Mouse (Mus musculus) layer of hippocampus, adult 18-20 months (tissue): Measurements from ENCODE around the gene Nedd8. TPM values are rescaled to one million over a fixed set of nuclear protein-coding genes. Genes with fewer than 3 reads are reported as not detected.

ENCODE experiments used
- DNase-seq, 2 experiments: peaks; one replicate each; pipeline ENCODE4 v3.0.0; 2022; ENCODE audit warnings: low spot score in 2 of 2
- total RNA-seq, 2 experiments: library from RNA; stranded (reverse); gene quantifications; 2 replicates each; pipeline ENCODE4 v1.2.3; 2021

Gene Nedd8
- total RNA-seq, 2 experiments from 2014 or later: 294 to 304 TPM

DNA sequence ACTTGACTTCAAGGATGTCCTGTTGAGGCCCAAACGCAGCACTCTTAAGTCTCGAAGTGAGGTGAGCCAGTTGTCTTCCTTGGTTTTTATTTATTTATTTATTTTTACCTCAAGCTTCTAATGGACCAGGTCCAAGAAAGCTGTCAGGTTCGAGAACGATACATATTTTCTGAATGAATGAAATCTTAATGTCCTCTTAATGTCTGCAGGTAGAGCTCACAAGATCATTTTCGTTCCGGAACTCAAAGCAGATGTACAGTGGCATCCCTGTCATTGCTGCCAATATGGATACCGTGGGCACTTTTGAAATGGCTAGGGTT lies 777 bp upstream of the Nedd8 start:
- DNase-seq: no peak

DNA sequence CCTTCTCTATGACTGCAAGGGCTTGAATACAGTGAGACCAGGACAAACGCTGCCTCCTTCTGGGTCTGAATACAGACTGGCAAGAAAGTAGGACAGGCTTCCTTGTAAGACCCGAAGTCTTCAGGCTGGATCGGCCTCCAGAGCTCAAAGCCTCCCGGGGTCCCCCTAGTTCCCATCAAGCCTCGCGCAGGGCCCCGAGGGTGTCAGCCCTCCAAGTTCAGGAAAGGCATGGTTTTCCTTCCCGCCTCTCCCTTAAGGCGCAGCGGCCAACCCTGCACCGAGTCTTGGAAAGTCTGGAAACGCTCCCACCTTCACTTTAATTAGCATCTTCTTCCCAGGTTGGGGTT lies 465 bp downstream of the Nedd8 start:
- no peak for DNase-seq

DNA sequence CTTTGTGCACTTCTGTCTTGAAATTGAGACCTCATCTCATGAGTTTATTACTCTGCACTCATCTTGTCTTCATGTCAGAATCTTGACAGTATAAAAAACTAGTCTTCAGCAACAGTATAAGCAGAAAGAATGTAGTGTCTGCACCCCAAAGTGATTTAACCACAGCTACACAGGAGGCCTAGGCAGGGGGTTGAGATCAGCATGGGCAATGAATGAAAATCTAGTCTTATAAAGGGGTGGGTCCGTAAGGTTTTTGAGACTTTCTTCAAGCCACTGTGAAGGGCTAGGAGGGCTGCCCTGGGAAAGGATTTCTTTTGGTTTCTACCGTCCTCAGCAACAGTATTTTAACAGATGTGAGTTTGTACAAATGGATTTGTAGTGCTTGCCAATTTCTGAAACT lies 11.3 kb downstream of the Nedd8 start:
- DNase-seq: no peak

DNA sequence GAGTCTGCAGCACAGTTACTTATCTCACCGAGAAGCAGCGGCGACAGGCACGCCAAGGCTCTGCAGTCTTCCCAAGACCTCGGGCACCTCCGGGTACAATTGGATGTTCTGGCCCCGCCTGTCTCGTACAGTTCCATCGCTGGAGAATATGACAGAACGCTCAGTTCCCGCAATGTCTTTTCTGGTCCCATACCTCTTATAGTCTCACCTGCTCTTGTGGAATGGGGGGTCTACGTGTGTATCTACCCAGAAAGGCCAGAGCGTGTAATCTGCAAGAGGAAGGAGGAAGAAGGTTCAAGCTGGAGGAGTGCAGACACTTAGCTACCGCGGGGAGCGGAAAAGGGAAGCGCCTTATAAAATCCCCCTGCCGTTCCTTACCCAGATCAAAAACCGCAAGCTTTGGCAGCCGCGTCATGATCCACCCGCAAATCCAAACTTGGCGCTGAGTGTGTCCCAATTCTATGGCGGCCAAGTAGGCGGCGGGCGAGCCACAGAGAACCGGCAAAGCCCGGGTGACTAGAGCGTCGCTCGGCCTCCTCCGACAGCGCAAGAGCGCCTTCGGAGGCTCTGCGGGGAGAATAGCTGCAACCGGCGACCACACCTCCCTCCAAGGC lies 11.9 kb downstream of the Nedd8 start, which contains the start of gene Mdp1:
TSS of gene Mdp1 (minus strand) at position 549 of the 614 bp plus-strand sequence.
- DNase-seq: peak; percentile 77 to 86

DNA sequence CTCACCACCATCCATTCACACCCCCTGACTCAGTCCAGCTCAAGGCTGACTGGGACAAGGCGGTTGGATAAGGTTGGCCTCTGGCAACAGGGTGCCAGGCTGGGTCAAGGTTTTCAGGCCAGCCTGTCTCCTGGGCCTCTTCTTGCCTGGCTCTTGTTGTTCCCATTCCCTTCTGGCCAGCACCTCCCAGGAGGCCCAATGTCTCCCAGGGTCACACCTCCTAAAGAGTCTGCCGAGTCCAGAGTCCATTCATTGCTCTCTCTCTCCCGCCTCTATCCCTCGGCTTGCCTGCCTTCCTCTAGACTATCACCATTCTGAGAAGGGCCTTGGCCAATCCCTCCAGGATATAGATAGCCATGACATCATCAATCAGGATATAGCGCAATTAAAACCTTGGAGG lies 13.9 kb downstream of the Nedd8 start:
- no peak for DNase-seq

DNA sequence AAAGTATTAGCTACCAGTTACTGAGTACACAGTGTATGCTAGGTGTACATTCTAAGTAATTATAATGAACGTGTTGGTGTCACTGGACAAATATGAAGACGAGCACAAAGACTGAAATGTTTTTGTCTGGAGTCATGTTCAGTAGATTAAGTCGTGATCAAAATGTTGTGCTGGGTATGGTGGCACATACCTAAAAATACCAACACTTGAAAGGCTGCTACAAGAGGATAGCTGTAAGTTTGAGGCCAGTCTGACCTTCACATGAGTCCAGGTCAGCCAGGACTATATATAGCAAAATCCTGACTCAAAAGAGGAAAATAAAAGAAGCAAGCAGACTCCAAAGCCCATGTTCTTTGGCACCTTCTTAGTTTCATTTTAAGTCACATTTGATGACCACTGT lies 15.0 kb downstream of the Nedd8 start:
- DNase-seq: no peak

DNA sequence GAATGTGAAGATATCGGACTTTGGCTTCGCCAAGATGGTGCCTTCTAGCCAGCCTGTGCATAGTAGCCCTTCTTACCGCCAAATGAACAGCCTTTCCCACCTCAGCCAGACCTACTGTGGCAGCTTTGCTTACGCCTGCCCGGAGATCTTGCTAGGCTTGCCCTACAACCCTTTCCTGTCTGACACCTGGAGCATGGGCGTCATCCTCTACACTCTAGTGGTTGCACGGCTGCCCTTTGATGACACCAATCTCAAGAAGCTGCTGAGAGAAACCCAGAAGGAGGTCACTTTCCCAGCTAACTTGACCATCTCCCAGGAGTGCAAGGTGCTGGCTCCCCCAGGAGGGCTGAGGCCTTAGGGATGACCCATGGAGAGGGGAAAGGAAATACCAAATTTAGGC lies 20.4 kb downstream of the Nedd8 start:
- no peak for DNase-seq

DNA sequence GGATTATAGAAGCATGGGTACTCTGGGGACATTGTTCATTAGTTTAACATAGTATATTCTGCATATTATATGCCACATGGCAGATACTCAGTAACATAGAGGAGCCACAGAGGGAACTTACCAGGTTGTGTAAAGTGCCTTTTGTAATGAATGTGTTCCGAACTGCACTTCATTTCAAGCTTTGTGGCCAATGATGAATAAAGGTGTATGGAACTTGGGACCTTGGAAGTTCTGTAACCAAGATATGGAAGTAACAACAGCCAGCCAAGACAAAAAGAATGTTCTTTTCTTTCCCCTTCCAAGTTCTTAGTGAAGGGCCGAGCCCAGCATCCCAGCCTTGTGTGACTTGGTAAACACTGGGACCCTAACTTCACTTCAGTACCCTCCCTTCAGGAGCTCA lies 22.0 kb downstream of the Nedd8 start, which contains the start of gene Tssk4:
TSS of gene Tssk4 (plus strand) at position 301 of the 400 bp plus-strand sequence.
- no peak for DNase-seq

DNA sequence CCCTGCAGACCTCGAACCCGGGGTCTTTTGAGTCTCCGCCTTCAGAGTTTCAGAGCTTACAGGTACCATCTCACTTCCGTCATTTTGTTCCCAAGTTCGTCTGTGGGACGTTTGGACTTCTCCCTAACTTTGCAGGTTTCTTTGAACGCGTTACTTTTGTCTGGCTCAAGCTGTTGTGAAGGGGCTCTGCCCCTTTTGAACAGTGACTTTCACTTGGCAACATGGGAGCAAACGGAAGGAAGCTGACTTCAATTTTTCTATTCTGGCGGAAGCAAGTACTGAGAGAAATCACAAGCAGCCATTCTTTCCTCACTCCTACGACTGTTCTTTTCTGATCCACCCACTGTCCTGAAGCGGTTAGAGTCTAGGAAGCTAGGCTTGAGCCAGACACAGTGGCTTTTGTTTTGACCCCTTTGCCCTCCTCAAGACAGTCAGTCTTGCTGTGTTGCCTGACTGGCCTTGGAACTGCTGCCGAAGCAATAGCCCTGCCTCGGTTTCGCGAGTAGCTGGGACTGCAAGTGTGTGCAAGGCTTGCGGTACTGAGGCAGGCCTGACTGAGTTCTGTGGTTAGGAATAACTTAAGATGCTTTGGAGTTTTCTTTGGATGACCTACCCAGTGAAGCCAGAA lies 27.5 kb downstream of the Nedd8 start:
- no peak for DNase-seq

DNA sequence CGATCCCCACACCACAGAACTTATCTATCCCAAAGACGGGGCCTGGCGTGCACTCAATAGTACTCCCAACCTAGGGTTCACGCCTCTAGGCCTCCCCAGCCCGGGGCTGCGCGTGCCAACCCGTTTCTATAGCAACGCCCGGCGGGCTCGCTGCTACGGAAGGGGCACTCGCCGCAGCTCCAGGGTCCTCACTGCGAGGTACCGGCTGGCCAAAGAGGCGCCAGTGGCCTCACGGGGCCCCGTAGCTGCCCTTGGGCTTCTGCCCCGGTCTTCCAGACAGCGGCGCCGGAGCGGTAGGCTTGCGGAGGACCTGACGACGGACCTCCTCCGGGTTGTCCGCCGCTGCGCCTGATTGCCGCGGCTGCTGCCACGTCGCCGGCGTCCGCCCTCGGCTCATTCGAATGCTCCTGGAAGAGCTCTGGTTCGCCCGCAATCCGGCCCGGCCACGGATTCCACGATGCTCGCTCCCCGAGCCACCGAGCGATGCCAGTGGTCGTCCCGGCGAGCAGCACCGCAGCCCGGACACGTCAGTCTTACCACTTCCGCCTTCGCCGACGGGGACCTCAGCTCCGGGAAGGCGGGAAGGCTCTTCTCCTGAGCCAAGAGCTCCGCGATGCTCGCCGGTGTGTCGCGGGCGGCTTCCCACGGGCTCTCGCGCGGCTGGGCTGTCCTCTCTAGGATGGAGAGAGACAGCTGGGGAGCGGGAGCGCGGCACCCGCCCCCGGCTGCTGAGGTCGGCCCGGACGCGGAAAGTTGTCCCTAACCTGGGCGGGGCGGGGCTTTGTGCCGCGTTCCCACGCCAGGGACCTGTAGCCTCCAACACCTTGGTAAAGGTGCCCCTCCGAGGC lies 28.6 kb downstream of the Nedd8 start, which contains the start of gene Tm9sf1:
TSS of gene Tm9sf1 (minus strand) at position 747 of the 848 bp plus-strand sequence.
- peak; percentile 83 to 90 for DNase-seq

DNA sequence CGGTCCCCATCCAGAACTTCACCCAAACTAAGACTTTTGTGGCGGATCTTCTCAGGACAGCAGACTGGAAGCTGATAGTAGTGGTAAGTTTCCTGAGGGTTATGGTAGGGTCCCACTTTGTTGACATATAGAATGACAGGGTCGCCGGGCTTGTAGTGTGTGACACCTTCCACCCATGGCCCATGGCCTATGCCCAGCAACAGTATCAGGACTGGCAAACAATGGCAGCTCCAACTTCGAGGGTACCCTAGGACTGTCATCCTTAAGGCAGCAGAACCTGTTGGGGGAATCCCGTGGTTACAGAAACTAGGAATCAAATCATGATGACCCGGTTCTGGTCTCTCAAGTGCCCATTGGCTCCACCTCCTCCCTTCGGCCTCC lies 29.3 kb downstream of the Nedd8 start:
- DNase-seq: no peak

DNA sequence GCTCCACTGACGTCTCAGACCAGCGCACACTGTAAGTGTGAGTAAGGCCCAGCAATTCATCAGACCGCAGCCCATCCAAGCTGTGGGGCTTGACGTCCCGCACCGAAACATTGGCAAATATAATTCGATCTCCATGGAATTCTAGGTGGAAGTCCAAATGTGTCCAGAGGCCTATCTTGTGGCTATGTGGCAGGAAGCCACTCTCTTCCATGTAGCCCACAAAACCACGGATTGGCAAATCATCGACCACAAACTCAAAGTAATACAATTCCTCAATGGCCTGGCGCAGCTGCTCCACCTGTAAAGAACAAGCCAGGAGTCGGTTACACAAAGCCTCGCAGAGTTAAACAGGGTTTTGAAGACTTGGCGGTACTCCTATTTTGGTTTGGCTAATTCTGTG lies 30.6 kb downstream of the Nedd8 start:
- no peak for DNase-seq

DNA sequence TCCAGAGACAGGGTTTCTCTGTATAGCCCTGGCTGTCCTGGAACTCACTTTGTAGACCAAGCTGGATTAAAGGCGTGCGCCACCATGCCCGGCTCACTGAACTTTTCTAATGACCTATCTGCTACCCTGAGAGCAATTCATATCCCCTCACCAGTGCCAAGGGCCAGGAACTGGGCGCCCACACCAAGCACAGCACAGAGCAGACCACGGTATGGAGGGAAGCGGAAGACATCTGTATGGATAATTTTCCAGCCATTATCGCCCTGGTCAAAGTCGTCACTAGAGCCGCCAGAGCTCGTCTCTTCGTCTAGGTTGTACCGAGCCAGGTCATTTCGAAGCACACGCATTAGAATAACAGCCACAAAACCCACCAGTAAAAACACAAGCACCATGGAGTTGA lies 31.1 kb downstream of the Nedd8 start:
- DNase-seq: no peak

DNA sequence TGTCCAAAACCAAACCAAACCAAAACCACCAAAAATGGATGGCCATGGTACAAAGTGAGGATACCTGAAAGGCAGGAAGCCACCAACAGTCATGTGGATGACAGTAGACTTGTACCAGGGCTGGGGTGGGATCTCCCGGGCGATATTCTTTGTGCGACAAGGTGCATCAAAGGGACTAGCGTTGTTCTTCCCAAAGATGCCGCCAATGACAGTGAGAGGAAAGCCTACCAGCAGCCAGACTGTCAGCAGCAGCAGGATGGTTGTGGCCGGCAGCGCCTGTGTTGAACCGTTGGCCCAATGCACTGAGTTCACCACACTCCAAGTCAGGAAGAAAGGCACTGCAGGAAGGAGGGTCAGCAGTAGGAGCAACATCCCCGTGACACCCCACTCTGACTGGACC lies 34.1 kb downstream of the Nedd8 start, which contains the start of gene Gm49378:
TSS of gene Gm49378 (minus strand) at position 101 of the 400 bp plus-strand sequence.
- DNase-seq: no peak

DNA sequence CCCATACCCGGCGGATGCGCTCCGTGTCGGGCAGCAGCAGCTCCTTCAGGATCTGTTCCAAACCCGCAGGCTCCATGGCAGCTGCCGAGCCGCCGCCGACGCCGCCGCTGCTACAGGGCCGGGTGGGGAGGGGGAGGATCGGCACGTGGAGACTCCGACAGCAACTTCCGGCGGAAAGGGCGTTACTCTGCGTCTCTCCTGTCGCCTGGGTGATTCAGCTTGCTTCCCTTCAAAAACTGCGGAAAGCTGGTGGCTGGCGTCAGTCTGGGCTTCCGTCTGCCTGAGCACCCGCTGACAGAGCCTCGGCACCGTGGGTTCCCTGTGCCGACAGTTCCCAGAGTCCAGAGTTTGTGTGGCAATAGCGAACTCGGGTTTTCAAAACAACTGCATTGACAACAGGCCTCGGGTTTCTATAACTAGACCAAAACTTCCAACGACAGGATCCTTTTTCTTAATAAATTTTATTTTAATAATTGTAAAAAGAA lies 36.4 kb downstream of the Nedd8 start, which contains the start of gene Ipo4:
TSS of gene Ipo4 (minus strand) at position 435 of the 485 bp plus-strand sequence.
- DNase-seq: peak; percentile 88 to 94

DNA sequence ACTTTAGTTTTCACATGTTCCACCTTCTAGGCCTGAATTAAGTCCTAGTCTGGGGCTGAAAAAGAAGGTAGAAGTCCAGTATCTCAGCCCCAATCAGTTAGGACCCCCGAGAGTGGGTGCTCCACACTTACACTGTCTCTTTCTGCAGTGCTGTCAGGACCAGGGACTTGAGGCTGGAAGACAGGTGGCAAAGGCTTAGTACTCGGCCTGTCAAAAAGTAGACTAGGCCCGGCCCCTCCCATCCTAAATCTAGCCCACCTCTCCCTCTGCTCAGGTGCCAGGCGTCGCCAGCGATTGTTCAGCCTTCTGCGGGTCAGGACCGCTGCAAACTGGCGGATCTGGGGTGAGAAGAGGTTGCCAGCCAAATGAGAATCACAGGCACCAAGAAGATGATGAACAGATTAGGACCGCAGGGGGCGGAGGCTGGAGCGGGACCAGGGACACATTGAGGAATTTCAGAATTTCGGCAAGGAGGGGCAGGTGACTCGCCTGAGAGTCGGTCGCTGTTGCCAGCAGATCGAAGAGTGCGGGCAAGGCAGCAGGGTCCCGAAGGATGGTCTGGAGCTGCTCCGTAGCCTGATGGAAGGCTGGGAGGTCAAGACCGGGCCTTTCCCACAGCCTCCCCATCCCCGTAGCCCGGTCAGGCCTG lies 36.9 kb downstream of the Nedd8 start:
- DNase-seq: peak in 1 of 2 experiments; percentile 36

DNA sequence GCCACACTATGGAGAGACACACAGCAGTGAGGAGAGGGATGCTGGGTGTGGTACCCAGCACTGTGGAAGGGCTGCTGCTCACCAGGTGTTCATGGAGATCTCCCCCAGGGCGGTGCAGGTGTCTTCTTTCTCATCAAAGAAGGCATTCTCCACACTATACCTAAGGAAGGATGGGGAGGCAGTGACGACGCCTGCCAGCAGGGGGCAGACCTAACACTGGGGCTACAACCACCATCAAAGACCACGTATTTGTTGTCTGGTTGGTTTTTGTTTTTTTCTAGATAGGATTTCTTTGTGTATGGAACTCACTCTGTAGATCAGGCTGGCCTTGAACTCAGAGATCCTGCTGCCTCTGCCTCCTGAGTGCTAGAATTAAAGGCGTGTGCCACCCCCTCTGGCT lies 42.6 kb downstream of the Nedd8 start:
- DNase-seq: peak in 1 of 2 experiments; percentile 48

DNA sequence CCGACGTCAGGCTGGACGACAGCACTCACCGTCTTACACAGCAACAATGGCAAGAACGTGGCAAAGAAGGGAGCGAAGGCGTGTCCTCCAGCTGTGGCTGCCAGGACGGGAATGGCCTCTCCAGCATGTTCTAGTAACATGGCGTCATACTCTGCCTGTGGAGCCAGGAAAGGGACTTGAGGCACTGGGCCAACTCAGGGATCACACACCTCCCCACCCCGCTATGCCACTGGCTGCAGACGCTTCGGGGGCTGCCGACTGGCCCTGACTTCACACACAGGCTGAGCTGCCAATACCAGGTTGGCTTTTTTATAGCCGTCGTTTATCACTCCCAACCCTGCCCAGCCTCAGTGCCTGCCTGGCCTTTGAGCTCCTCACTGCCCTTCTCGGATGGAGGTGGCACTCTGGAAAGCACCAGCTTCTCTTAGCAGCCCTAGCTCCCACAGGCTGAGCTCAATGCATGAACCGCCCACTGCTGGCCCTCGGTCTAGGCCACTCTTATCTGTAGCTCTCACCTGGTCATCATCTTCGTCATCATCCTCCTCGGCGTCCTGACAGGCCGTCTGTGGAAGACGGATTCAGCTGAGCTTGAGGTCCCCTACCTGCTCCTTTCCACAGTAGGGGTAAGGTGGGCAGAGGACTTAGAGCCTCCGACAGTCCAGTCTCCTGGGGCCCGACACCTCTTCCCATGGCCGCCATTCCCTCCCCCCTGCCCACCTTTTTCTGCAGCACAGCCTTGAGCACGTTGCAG lies 43.7 kb downstream of the Nedd8 start:
- DNase-seq: no peak

DNA sequence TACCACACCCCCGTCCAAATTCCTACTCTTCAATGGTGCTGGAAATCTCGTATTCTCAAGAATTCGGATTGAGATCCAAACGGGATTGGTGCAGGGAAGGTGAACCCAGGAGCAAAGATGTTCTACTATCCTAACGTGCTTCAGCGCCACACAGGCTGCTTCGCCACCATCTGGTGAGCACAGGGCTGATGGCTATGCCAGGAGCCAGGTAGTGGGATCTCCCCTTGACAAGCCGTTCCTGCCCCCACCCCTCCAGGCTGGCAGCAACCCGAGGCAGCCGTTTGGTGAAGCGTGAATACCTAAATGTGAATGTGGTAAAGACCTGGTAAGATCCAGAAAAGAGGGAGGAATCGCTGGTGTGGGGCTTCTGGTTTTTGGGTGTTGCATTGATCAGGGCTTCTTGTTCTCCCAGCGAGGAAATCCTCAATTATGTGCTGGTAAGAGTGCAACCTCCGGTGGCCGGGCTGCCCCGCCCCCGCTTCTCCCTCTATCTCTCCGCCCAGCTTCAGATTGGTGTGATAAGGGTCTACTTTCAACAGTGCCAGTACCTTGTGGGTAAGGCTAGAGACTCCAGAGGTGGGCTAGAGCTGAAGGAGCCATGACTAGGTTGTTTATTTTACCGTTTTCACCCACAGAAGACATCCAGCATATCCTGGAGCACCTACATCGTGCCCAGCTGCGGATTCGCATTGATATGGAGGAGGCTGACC lies 53.3 kb downstream of the Nedd8 start:
- no peak for DNase-seq

DNA sequence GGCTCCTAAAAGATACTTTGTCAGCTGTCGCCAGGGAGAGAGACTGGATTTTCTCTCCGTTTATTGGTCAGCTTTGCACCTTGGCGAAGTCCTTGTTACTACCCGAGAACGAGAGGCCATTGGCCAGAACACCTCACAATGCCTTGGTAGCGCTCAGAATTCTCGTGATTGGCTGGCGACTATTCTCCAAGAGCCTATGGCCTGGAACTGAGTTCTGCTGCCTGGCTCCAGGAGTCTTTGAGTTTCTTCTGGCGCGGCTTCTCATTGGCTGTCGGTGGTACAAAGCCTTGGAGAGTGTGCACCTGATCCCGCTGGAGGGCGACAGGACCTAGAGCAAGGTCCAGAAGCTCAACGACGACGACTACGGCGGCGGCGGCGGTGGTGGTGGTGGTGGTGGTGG lies 54.1 kb downstream of the Nedd8 start, which contains the start of gene Rec8:
TSS of gene Rec8 (plus strand) at position 216 of the 400 bp plus-strand sequence.
- DNase-seq: no peak
